Mouse (Mus musculus): ENCODE measurements at regions not wholly inside any gene's neighbourhood (a gene's known extent, or its start where the extent isn't known, plus 50 kb on each side); places are given as distances from the start of the nearest gene placed in this dataset.

DNA sequence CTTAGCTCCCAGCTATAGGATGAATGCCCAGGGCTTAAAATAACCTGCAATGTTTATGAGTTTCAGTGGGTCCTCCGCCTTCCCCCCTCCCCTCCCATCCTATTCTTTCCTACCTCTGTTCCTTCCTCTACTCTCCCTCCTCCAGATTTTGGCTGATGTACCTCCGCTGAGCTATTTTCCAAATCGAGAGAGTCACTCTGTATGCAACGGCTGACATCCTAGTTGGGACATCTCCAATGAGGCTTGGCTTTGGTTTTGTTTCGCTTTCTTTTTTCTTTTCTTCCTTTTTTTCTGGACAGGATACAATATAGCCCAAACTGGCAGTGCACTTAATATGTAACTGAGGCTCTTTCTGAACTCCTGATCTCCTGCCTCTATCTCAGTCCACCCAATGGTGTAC lies 76.7 kb upstream of the Klf7 start:
- Histone ChIP-seq H3K79me2 (ENCODE audit: control insufficient read depth, insufficient read depth, low read length) (no peaks in the 10 kb centered on the region), H3K4me1 (ENCODE audit: control insufficient read depth, insufficient read depth, low read length) (no peaks in the 10 kb centered on the region), H3K9ac (ENCODE audit: low read depth, low read length) (no peak overlapping the region), H3K36me3 (ENCODE audit: control insufficient read depth, insufficient read depth, low read length) (no peaks in the 10 kb centered on the region), H3K4me3 (ENCODE audit: insufficient read depth, low read depth, low read length) (no peak overlapping the region), H3K27ac (replicated peaks; ENCODE audit: insufficient read depth, low read depth, low read length) (no peak overlapping the region), H3K27me3 (ENCODE audit: control insufficient read depth, insufficient read depth, low read length) (no peaks in the 10 kb centered on the region)
- peak; percentile 13 for DNase-seq (ENCODE audit: extremely low read depth, low read depth, low spot score)
- TF ChIP-seq POLR2A (IDR thresholded peaks at IDR 0.05; ENCODE audit: extremely low read depth, insufficient read depth, low read length) (no peak), CTCF (IDR thresholded peaks at IDR 0.05; ENCODE audit: low read depth, low read length) (no peak)
- WGBS = 73% methylated on average over 5 of the region's 5 CpGs

DNA sequence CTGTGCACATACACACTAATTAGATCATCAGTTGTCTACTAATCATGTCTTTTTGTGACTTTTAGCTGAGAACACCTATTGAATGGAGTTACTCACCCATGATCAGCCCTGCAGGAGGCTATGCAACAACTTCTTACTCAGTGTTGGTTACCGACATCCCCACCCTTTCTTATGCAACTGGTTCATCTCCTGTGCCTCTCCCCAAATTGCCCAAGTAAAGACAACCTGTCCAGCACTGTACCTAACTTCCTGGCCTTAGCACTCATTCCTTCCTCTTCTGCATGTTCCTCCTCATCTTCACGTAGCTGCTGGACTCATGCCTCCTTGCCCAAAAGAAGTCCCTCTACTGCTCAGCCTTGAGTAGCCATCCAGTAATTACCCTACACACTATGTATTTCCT lies 76.2 kb upstream of the Klf7 start:
- Histone ChIP-seq H3K27ac (replicated peaks; ENCODE audit: insufficient read depth, low read depth, low read length) (no peak overlapping the region), H3K4me3 (ENCODE audit: insufficient read depth, low read depth, low read length) (no peak overlapping the region), H3K4me1 (ENCODE audit: control insufficient read depth, insufficient read depth, low read length) (no peaks in the 10 kb centered on the region), H3K27me3 (ENCODE audit: control insufficient read depth, insufficient read depth, low read length) (no peaks in the 10 kb centered on the region), H3K9ac (ENCODE audit: low read depth, low read length) (no peak overlapping the region), H3K79me2 (ENCODE audit: control insufficient read depth, insufficient read depth, low read length) (no peaks in the 10 kb centered on the region), H3K36me3 (ENCODE audit: control insufficient read depth, insufficient read depth, low read length) (no peaks in the 10 kb centered on the region)
- 90% methylated on average over 2 of the region's 2 CpGs for WGBS
- TF ChIP-seq CTCF (IDR thresholded peaks at IDR 0.05; ENCODE audit: low read depth, low read length) (no peak), POLR2A (IDR thresholded peaks at IDR 0.05; ENCODE audit: extremely low read depth, insufficient read depth, low read length) (no peak)
- DNase-seq (ENCODE audit: extremely low read depth, low read depth, low spot score) = no peak

DNA sequence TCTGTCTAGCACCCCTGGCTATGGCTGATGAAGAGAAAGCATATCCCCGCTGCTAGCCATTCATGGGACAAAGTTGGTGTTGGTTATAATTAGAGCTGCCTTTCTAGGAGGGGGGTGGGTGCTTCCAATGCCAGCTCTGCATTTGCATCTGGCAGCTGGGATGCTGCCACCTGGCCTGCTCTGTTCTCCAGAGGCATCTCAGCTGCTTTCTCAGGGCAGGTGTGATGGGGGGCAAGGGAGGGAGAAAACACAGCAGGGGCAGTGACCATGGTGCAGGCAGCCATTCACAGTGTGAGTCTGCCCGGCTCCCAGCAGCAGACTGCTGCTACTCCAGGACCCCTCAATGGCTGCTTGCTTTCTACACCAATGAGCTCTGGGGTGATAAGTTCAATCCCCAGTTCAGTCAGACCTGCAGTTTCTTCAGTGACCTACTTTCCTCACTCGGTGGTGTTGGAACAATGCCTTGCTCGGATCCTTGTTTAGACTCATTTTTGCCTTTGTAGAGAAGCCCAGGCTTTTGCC lies 73.9 kb upstream of the Klf7 start:
- Histone ChIP-seq H3K9ac (ENCODE audit: low read depth, low read length) (no peak overlapping the region), H3K79me2 (ENCODE audit: control insufficient read depth, insufficient read depth, low read length) (no peaks in the 10 kb centered on the region), H3K27me3 (ENCODE audit: control insufficient read depth, insufficient read depth, low read length) (no peaks in the 10 kb centered on the region), H3K4me3 (ENCODE audit: insufficient read depth, low read depth, low read length) (no peak overlapping the region), H3K36me3 (ENCODE audit: control insufficient read depth, insufficient read depth, low read length) (no peaks in the 10 kb centered on the region), H3K27ac (replicated peaks; ENCODE audit: insufficient read depth, low read depth, low read length) (no peak overlapping the region), H3K4me1 (ENCODE audit: control insufficient read depth, insufficient read depth, low read length) (no peaks in the 10 kb centered on the region)
- no peak for DNase-seq (ENCODE audit: extremely low read depth, low read depth, low spot score)
- 54% methylated on average over 4 of the region's 4 CpGs for WGBS
- TF ChIP-seq POLR2A (IDR thresholded peaks at IDR 0.05; ENCODE audit: extremely low read depth, insufficient read depth, low read length) (no peak), CTCF (IDR thresholded peaks at IDR 0.05; ENCODE audit: low read depth, low read length) (no peak)

GRCm38 (mm10) chr1:64195294-64195693 lies 73.2 kb upstream of the Klf7 start:
- no peak for TF ChIP-seq POLR2A (IDR thresholded peaks at IDR 0.05; ENCODE audit: extremely low read depth, insufficient read depth, low read length)
- no peak for TF ChIP-seq CTCF (IDR thresholded peaks at IDR 0.05; ENCODE audit: low read depth, low read length)
- Histone ChIP-seq H3K79me2 (ENCODE audit: control insufficient read depth, insufficient read depth, low read length) (no peaks in the 10 kb centered on the region), H3K27me3 (ENCODE audit: control insufficient read depth, insufficient read depth, low read length) (no peaks in the 10 kb centered on the region), H3K4me1 (ENCODE audit: control insufficient read depth, insufficient read depth, low read length) (no peaks in the 10 kb centered on the region), H3K27ac (replicated peaks; ENCODE audit: insufficient read depth, low read depth, low read length) (no peak overlapping the region), H3K4me3 (ENCODE audit: insufficient read depth, low read depth, low read length) (no peak overlapping the region), H3K9ac (ENCODE audit: low read depth, low read length) (no peak overlapping the region), H3K36me3 (ENCODE audit: control insufficient read depth, insufficient read depth, low read length) (no peaks in the 10 kb centered on the region)
- no peak for DNase-seq (ENCODE audit: extremely low read depth, low read depth, low spot score)
- 57% methylated on average over 4 of the region's 4 CpGs for WGBS

GRCm38 (mm10) chr1:64193150-64193838 lies 71.2 kb upstream of the Klf7 start:
- Histone ChIP-seq H3K79me2 (ENCODE audit: control insufficient read depth, insufficient read depth, low read length) (no peaks in the 10 kb centered on the region), H3K4me1 (ENCODE audit: control insufficient read depth, insufficient read depth, low read length) (no peaks in the 10 kb centered on the region), H3K27ac (replicated peaks; ENCODE audit: insufficient read depth, low read depth, low read length) (no peak overlapping the region), H3K4me3 (ENCODE audit: insufficient read depth, low read depth, low read length) (no peak overlapping the region), H3K27me3 (ENCODE audit: control insufficient read depth, insufficient read depth, low read length) (no peaks in the 10 kb centered on the region), H3K36me3 (ENCODE audit: control insufficient read depth, insufficient read depth, low read length) (no peaks in the 10 kb centered on the region), H3K9ac (ENCODE audit: low read depth, low read length) (no peak overlapping the region)
- TF ChIP-seq POLR2A (IDR thresholded peaks at IDR 0.05; ENCODE audit: extremely low read depth, insufficient read depth, low read length) (no peak), CTCF (IDR thresholded peaks at IDR 0.05; ENCODE audit: low read depth, low read length) (no peak)
- no peak for DNase-seq (ENCODE audit: extremely low read depth, low read depth, low spot score)
- WGBS = 71% methylated on average over 13 of the region's 13 CpGs

- Histone ChIP-seq H3K4me3 (ENCODE audit: insufficient read depth, low read depth, low read length) (no peak overlapping the region), H3K27ac (replicated peaks; ENCODE audit: insufficient read depth, low read depth, low read length) (no peak overlapping the region), H3K79me2 (ENCODE audit: control insufficient read depth, insufficient read depth, low read length) (no peaks in the 10 kb centered on the region), H3K27me3 (ENCODE audit: control insufficient read depth, insufficient read depth, low read length) (no peaks in the 10 kb centered on the region), H3K9ac (ENCODE audit: low read depth, low read length) (no peak overlapping the region), H3K4me1 (ENCODE audit: control insufficient read depth, insufficient read depth, low read length) (no peaks in the 10 kb centered on the region), H3K36me3 (ENCODE audit: control insufficient read depth, insufficient read depth, low read length) (no peaks in the 10 kb centered on the region)
- 94% methylated on average over 3 of the region's 3 CpGs for WGBS
- TF ChIP-seq CTCF (IDR thresholded peaks at IDR 0.05; ENCODE audit: low read depth, low read length) (no peak), POLR2A (IDR thresholded peaks at IDR 0.05; ENCODE audit: extremely low read depth, insufficient read depth, low read length) (no peak)
- DNase-seq (ENCODE audit: extremely low read depth, low read depth, low spot score) = no peak
Observed at GRCm38 (mm10) chr1:64192736-64193135, 70.7 kb upstream of the Klf7 start.

All from liver, adult 2 months (tissue).